Mouse (Mus musculus) ES-E14 (cell line): Measurements from ENCODE around the gene Acad10. TPM values are rescaled to one million over a fixed set of nuclear protein-coding genes. Genes with fewer than 3 reads are reported as not detected.
"Not testable (repeated sequence)": the region's sequence is repeated elsewhere in the genome, so short reads cannot be mapped to it uniquely, and the experiment has no call there.

Source experiments
- DNase-seq: peaks from one replicate; pipeline ENCODE4 v3.0.0-alpha.2; 2013; ENCODE audit warnings: low read depth, low spot score
- H3K27ac ChIP-seq: 2 replicates; pipeline ENCODE4 v1.5.1; 2012; ENCODE audit warnings: low read depth, mild to moderate bottlenecking, low read length, moderate library complexity, mixed read lengths; ENCODE audit not compliant: poor library complexity, insufficient read depth, severe bottlenecking
- H3K36me3 ChIP-seq: 2 replicates; pipeline ENCODE4 v1.6.1; 2012; ENCODE audit warnings: mild to moderate bottlenecking, low read length, moderate library complexity, mixed read lengths; ENCODE audit not compliant: control insufficient read depth, poor library complexity, insufficient read depth, severe bottlenecking
- H3K4me1 ChIP-seq, 2 experiments: fragments of 150-350 bp in 1 of 2; sonication (generic) in 1 of 2; 2 replicates each; pipeline ENCODE4 v1.6.1; 2012; ENCODE audit warnings: low read length in 2 of 2, mild to moderate bottlenecking in 1 of 2, mixed read lengths in 1 of 2; ENCODE audit not compliant: control insufficient read depth in 2 of 2, insufficient read depth in 2 of 2, poor library complexity in 1 of 2
- H3K4me3 ChIP-seq, 2 experiments: fragments of 150-350 bp in 1 of 2; sonication (generic) in 1 of 2; 2 replicates each; pipeline ENCODE4 v1.5.1; 2012; ENCODE audit warnings: low read length in 2 of 2, low read depth in 1 of 2, mild to moderate bottlenecking in 1 of 2, mixed read lengths in 1 of 2; ENCODE audit not compliant: insufficient read depth in 1 of 2, poor library complexity in 1 of 2, severe bottlenecking in 1 of 2
- H3K9ac ChIP-seq: 2 replicates; pipeline ENCODE4 v1.6.1; 2012; ENCODE audit warnings: low read depth, mild to moderate bottlenecking, low read length, mixed read lengths; ENCODE audit not compliant: poor library complexity, insufficient read depth, severe bottlenecking
- H3K9me3 ChIP-seq: fragments of 150-350 bp; sonication (generic); 2 replicates; pipeline ENCODE4 v1.6.1; 2012; ENCODE audit warnings: low read depth, mild to moderate bottlenecking, low read length; ENCODE audit not compliant: control insufficient read depth, insufficient read depth
- CHD2 ChIP-seq: IDR thresholded peaks from 2 replicates; pipeline ENCODE4 v1.6.1; 2014; ENCODE audit warnings: mild to moderate bottlenecking, low read depth, low read length, inconsistent platforms
- HCFC1 ChIP-seq: IDR thresholded peaks from 2 replicates; pipeline ENCODE4 v1.6.1; 2012; ENCODE audit warnings: low read length, inconsistent platforms, borderline replicate concordance; ENCODE audit not compliant: insufficient read depth
- MAFK ChIP-seq: IDR thresholded peaks from 2 replicates; pipeline ENCODE4 v1.6.1; 2014; ENCODE audit warnings: mild to moderate bottlenecking, low read depth, low read length, inconsistent platforms; ENCODE audit not compliant: insufficient read depth
- ZC3H11A ChIP-seq: IDR thresholded peaks from 2 replicates; pipeline ENCODE4 v1.6.1; 2012; ENCODE audit warnings: low read depth, mild to moderate bottlenecking, inconsistent platforms, low read length, borderline replicate concordance
- ZNF384 ChIP-seq: IDR thresholded peaks from 2 replicates; pipeline ENCODE4 v1.6.1; 2012; ENCODE audit warnings: low read depth, low read length, inconsistent platforms
- in situ Hi-C, 2 experiments: fragments of 600-800 bp; cut with MboI; formaldehyde crosslinking; loops; one replicate each; pipeline ENCODE4 v1.15.1; 2025; ENCODE audit warnings: low sequenced_read_pairs in 2 of 2, inconsistent platforms in 1 of 2; ENCODE audit not compliant: unreplicated experiment in 2 of 2
- total RNA-seq: library from RNA; depleted of rRNA; stranded (reverse); fragments of 300-350 nt; gene quantifications from 2 replicates; pipeline ENCODE4 v1.2.3, GENCODE M21; 2012

The Acad10 gene
- total RNA-seq, 1 experiment, result 14.0 TPM

GRCm38 (mm10) chr5:121663456-121663855 is 3.1 kb upstream of the Acad10 start:
- TF ChIP-seq CHD2 (no peak), ZNF384 (no peak), MAFK (no peak), ZC3H11A (no peak), HCFC1 (no peak)
- in situ Hi-C loops, result no loop called here
- H3K27ac ChIP-seq, result no peak overlapping the region
- no peaks in the 10 kb centered on the region for H3K9me3 ChIP-seq
- H3K36me3 ChIP-seq, result peaks cover 10% of the 10 kb centered on the region
- no peak overlapping the region for H3K4me3 ChIP-seq
- no peak overlapping the region for H3K9ac ChIP-seq
- DNase-seq, result no peak
- no peaks in the 10 kb centered on the region for H3K4me1 ChIP-seq

DNA sequence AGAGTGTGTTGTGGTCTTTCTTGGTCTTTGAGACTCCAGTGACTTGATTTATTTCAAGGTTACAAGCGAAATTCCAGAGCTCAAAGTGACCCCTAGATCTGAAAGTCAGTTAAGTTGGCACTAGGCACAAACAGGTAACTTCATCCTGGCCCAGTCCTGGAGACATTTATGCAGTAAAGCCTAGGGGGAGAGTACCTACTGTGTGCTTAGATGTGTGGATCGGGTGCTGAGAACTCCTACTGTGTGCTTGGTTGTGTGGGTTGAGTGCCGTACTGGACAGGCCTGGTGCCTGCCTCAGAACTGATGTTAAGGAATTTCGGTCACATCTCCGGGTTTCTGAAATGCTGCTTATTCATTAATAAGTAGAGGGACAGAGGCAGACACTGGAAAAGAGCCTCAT is 1.2 kb upstream of the Acad10 start:
- Histone ChIP-seq H3K27ac (no peak overlapping the region), H3K36me3 (peaks cover 10% of the 10 kb centered on the region), H3K9ac (peak overlapping the region; percentile 92; the same call in 1 of the 2 replicates), H3K4me3 (peak overlapping the region; percentile 64 to 86; a peak in 3 of 4 replicates), H3K4me1 (no peaks in the 10 kb centered on the region), H3K9me3 (no peaks in the 10 kb centered on the region)
- in situ Hi-C loops, result no loop called here
- no peak for DNase-seq
- TF ChIP-seq HCFC1 (no peak), ZC3H11A (no peak), MAFK (no peak), ZNF384 (no peak), CHD2 (no peak)

DNA sequence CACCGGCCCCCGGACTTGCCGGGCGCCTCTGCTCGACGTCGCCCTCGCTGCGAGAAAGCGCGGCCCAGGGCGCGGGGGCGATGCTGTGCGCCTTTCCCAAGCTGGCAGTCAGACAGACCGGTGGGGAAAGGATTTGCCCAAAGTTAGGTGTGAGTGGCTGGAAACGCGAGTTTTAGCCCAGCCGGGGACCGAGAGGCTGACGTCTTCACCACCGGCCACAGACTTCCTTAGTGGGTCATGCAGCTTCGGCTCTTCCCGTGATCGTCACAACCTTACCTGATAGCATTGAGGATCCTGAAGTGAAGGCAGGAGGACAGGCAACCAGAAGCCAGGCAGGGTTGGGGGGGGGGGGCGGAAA is 562 bp upstream of the Acad10 start:
- no peak for DNase-seq
- TF ChIP-seq HCFC1 (no peak), ZNF384 (no peak), ZC3H11A (no peak), MAFK (no peak), CHD2 (no peak)
- no peak overlapping the region for H3K27ac ChIP-seq
- in situ Hi-C loops, result no loop called here
- no peaks in the 10 kb centered on the region for H3K9me3 ChIP-seq
- H3K4me1 ChIP-seq, result no peaks in the 10 kb centered on the region
- peaks cover 6% of the 10 kb centered on the region for H3K36me3 ChIP-seq
- peak overlapping the region; percentile 92 for H3K9ac ChIP-seq
- peak overlapping the region; percentile 64 to 86 for H3K4me3 ChIP-seq

GRCm38 (mm10) chr5:121657656-121658055 is 2.7 kb downstream of the Acad10 start:
- H3K9me3 ChIP-seq, H3K9ac ChIP-seq, H3K4me1 ChIP-seq, DNase-seq, H3K4me3 ChIP-seq, H3K36me3 ChIP-seq, in situ Hi-C loops, H3K27ac ChIP-seq: not testable (repeated sequence)

DNA sequence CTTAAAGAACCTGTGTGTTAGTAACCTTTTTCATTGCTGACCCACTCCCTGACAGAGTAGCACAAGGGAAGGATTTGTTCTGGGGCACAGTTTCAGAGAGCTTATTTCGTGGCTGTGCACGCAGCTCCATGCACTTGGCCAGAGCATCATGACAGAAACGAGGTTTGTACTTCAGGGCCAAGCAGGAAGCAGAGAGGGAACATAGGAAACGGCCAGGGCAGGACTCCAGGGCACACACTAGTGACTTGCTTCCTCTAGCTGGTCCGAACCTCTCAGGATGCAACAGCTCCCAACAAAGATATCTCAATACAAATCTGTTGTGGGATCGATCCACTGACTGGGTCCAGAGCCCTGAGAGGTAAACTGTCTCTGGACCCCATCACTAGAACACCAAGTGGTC is 3.4 kb downstream of the Acad10 start:
- H3K9me3 ChIP-seq, H3K4me3 ChIP-seq, H3K36me3 ChIP-seq, H3K9ac ChIP-seq, in situ Hi-C loops, DNase-seq, H3K27ac ChIP-seq, H3K4me1 ChIP-seq: not testable (repeated sequence)
